Mouse (Mus musculus) thymus, postnatal 25 days (tissue): ENCODE measurements around the gene Olfr645.

Experiments
- DNase-seq: peaks from one replicate; pipeline ENCODE4 v3.0.0; 2022

Gene Olfr645

GRCm38 (mm10) chr7:104085365-104085764 is at the start of gene Olfr645:
Gene Olfr645, minus strand, starts transcription at chr7:104085465.
- DNase-seq, result no peak

- DNase-seq, result no peak
Measured at GRCm38 (mm10) chr7:104129726-104130125, 44.5 kb upstream of the Olfr645 start, which contains the start of gene Ubqln5. Gene Ubqln5, minus strand, starts transcription at chr7:104129826.

- no peak for DNase-seq
Measured at GRCm38 (mm10) chr7:104104757-104104972, 19.4 kb upstream of the Olfr645 start, which contains the start of gene Olfr646. Gene Olfr646, plus strand, starts transcription at chr7:104104873.

- no peak for DNase-seq
Measured at GRCm38 (mm10) chr7:104103913-104104756, 18.9 kb upstream of the Olfr645 start.

- no peak for DNase-seq
Measured at GRCm38 (mm10) chr7:104071769-104072168, 13.5 kb downstream of the Olfr645 start, which contains the start of gene Olfr644. Gene Olfr644, minus strand, starts transcription at chr7:104071869.

- DNase-seq, result no peak
Measured at GRCm38 (mm10) chr7:104061345-104061744, 23.9 kb downstream of the Olfr645 start, which contains the start of gene 4930516K23Rik. Gene 4930516K23Rik, minus strand, starts transcription at chr7:104061445.

- no peak for DNase-seq
Measured at GRCm38 (mm10) chr7:104059215-104059614, 26.1 kb downstream of the Olfr645 start.

GRCm38 (mm10) chr7:104052566-104052965 is 32.7 kb downstream of the Olfr645 start, which contains the start of gene Olfr642:
Gene Olfr642, minus strand, starts transcription at chr7:104052666.
- DNase-seq, result no peak

GRCm38 (mm10) chr7:104050745-104051144 is 34.5 kb downstream of the Olfr645 start:
- DNase-seq, result no peak

GRCm38 (mm10) chr7:104035145-104035544 is 50.1 kb downstream of the Olfr645 start, which contains the start of gene Olfr641:
Gene Olfr641, plus strand, starts transcription at chr7:104035445.
- no peak for DNase-seq
